Mouse (Mus musculus) adrenal gland, postnatal 0 days (tissue): ENCODE measurements around the gene Gm6217. TPM values are rescaled to one million over a fixed set of nuclear protein-coding genes. Genes with fewer than 3 reads are reported as not detected.

Experiments used
- polyA plus RNA-seq: library from polyadenylated mRNA; unstranded; fragments of >200 nt; fragmentation: Nextera tagmentation; extraction: Ambion mirVana; gene quantifications from 2 replicates; pipeline ENCODE4 v1.2.1, GENCODE M21; 2015

Gene Gm6217
- polyA plus RNA-seq: not detected in 2 replicates

GRCm38 (mm10) chr1:82931326-82931725 lies at the start of gene Gm6217:
Gene Gm6217, minus strand, starts transcription at chr1:82931399.

GRCm38 (mm10) chr1:82959870-82960385 lies 28.7 kb upstream of the Gm6217 start, which contains the start of gene Gm47955:
Gene Gm47955, plus strand, starts transcription at chr1:82960286.

GRCm38 (mm10) chr1:82955913-82956312 lies 24.7 kb upstream of the Gm6217 start, which contains the start of gene Gm7544:
Gene Gm7544, minus strand, starts transcription at chr1:82956013.

GRCm38 (mm10) chr1:82943295-82943694 lies 12.1 kb upstream of the Gm6217 start, which contains the start of gene A030003K21Rik:
Gene A030003K21Rik, minus strand, starts transcription at chr1:82943388.

GRCm38 (mm10) chr1:82924650-82925049 lies 6.5 kb downstream of the Gm6217 start, which contains the start of gene A030014E15Rik:
Gene A030014E15Rik, plus strand, starts transcription at chr1:82924917.

GRCm38 (mm10) chr1:82913025-82913424 lies 18.2 kb downstream of the Gm6217 start, which contains the start of gene A030005L19Rik:
Gene A030005L19Rik, plus strand, starts transcription at chr1:82913325.

Other genes with a start within 250 kb of the Gm6217 start
- gene Mff, start 206.5 kb downstream of the Gm6217 start, polyA plus RNA-seq: 272 and 275 TPM in 2 replicates
- gene Tm4sf20, start 162.9 kb downstream of the Gm6217 start, polyA plus RNA-seq: 0.48 and 1.2 TPM in 2 replicates
- gene Gm47791, start 160.2 kb downstream of the Gm6217 start, polyA plus RNA-seq: not detected in 2 replicates
- 15.1 and 18.3 TPM in 2 replicates for gene Agfg1, start 91.9 kb downstream of the Gm6217 start, polyA plus RNA-seq
- 0.27 TPM in 1 of 2 replicates, not detected in the other for gene A030005L19Rik, start 18.1 kb downstream of the Gm6217 start, polyA plus RNA-seq
- not detected in 2 replicates for gene A030014E15Rik, start 6.5 kb downstream of the Gm6217 start, polyA plus RNA-seq
- not detected in 2 replicates for gene A030003K21Rik, start 12.0 kb upstream of the Gm6217 start, polyA plus RNA-seq
- not detected in 2 replicates for gene Gm7544, start 24.6 kb upstream of the Gm6217 start, polyA plus RNA-seq
- not detected in 2 replicates for gene Gm47955, start 28.9 kb upstream of the Gm6217 start, polyA plus RNA-seq
- not detected in 2 replicates for gene Gm47959, start 69.1 kb upstream of the Gm6217 start, polyA plus RNA-seq
- gene Slc19a3, start 107.0 kb upstream of the Gm6217 start, polyA plus RNA-seq: 1.1 and 1.2 TPM in 2 replicates
- gene Krtap28-10, start 111.1 kb upstream of the Gm6217 start, polyA plus RNA-seq: not detected in 2 replicates
- not detected in 2 replicates for gene Gm47969, start 113.5 kb upstream of the Gm6217 start, polyA plus RNA-seq
- not detected in 2 replicates for gene A030005K14Rik, start 128.0 kb upstream of the Gm6217 start, polyA plus RNA-seq
- gene Krtap28-13, start 129.5 kb upstream of the Gm6217 start, polyA plus RNA-seq: not detected in 2 replicates
- gene Ccl20, start 185.4 kb upstream of the Gm6217 start, polyA plus RNA-seq: 0.58 and 1.6 TPM in 2 replicates
- gene Daw1, start 228.4 kb upstream of the Gm6217 start, polyA plus RNA-seq: 0.11 TPM in 1 of 2 replicates, not detected in the other